Mouse (Mus musculus) left cerebral cortex, adult 6 months (tissue): ENCODE measurements around the gene Tmem81. TPM values are rescaled to one million over a fixed set of nuclear protein-coding genes. Genes with fewer than 3 reads are reported as not detected.

Experiments
- long read RNA-seq, 2 experiments: library from polyadenylated mRNA; unstranded; transcript quantifications; one replicate each; pipeline ENCODE4 v2.0.0; 2019 to 2020
- polyA plus RNA-seq: library from polyadenylated mRNA; unstranded; fragments of <200 nt; fragmentation: Nextera tagmentation; gene quantifications from 2 replicates; pipeline ENCODE4 v1.2.3, GENCODE M21; 2021

Gene Tmem81
- polyA plus RNA-seq, result 1.1 and 2.2 TPM in 2 replicates
- long read RNA-seq, experiment 1, transcript Tmem81-202 (1 exons, 1,751 nt), result major isoform, 7 of 15 reads
- long read RNA-seq, experiment 1, partial matches to known transcripts, result 0 of 15 reads
- long read RNA-seq, experiment 1, other reads (novel, unspliced or antisense), result 8 of 15 reads
- long read RNA-seq, experiment 2, partial matches to known transcripts, result 0 of 3 reads
- long read RNA-seq, experiment 2, other reads (novel, unspliced or antisense), result 2 of 3 reads

GRCm38 (mm10) chr1:132506058-132506457, at the start of gene Tmem81:
Tmem81 (plus strand) TSS chr1:132506230.

GRCm38 (mm10) chr1:132476928-132477691, 28.9 kb upstream of the Tmem81 start, which contains the start of gene Rbbp5:
Rbbp5 (plus strand) TSS chr1:132477365.

GRCm38 (mm10) chr1:132542762-132543306, 36.8 kb downstream of the Tmem81 start, which contains the start of gene Cntn2:
Cntn2 (minus strand) TSS chr1:132543256.

Other genes starting within 250 kb of the Tmem81 start
- 4.8 and 10.4 TPM in 2 replicates for gene Klhdc8a, start 207.6 kb upstream of the Tmem81 start, polyA plus RNA-seq
- gene Nuak2, start 190.1 kb upstream of the Tmem81 start, polyA plus RNA-seq, result 0.28 and 0.38 TPM in 2 replicates
- 29.9 and 33.5 TPM in 2 replicates for gene Tmcc2, start 114.9 kb upstream of the Tmem81 start, polyA plus RNA-seq
- gene Dstyk, start 88.7 kb upstream of the Tmem81 start, polyA plus RNA-seq, result 6.3 and 6.4 TPM in 2 replicates
- gene Rbbp5, start 28.9 kb upstream of the Tmem81 start, polyA plus RNA-seq, result 21.7 and 31.7 TPM in 2 replicates
- 14.3 and 15.3 TPM in 2 replicates for gene Cntn2, start 37.0 kb downstream of the Tmem81 start, polyA plus RNA-seq
- 20.1 and 37.4 TPM in 2 replicates for gene Nfasc, start 235.6 kb downstream of the Tmem81 start, polyA plus RNA-seq